Mouse (Mus musculus) small intestine, adult 2 months (tissue): ENCODE data around the gene Ccdc115.

Experiments used
- CTCF ChIP-seq: fragments of 200-500 bp; IDR thresholded peaks from 2 replicates; pipeline ENCODE4 v1.5.1; 2012; ENCODE audit warnings: low read depth, mild to moderate bottlenecking, control low read depth, inconsistent platforms, low read length, moderate library complexity, mixed read lengths; ENCODE audit not compliant: insufficient replicate concordance, insufficient read length; ENCODE audit errors: extremely low read depth
- POLR2A ChIP-seq: fragments of 200-500 bp; IDR thresholded peaks from 2 replicates; pipeline ENCODE4 v1.6.1; 2012; ENCODE audit warnings: low read depth, mild to moderate bottlenecking, control low read depth, inconsistent platforms, low read length, moderate library complexity

- TF ChIP-seq CTCF (no peak), POLR2A (peak; percentile 18; the same call in 1 of the 2 replicates)
These were observed 33.2 kb upstream of the Ccdc115 start for GRCm38 (mm10) chr1:34472427-34473300.
